Mouse (Mus musculus) liver, adult (tissue): ENCODE measurements around the gene Gadl1.

Experiments
- GATA4 ChIP-seq: IDR thresholded peaks from 2 replicates; pipeline ENCODE4 v1.6.1; 2014; ENCODE audit warnings: mild to moderate bottlenecking, low read length; ENCODE audit not compliant: insufficient replicate concordance

The Gadl1 gene

DNA sequence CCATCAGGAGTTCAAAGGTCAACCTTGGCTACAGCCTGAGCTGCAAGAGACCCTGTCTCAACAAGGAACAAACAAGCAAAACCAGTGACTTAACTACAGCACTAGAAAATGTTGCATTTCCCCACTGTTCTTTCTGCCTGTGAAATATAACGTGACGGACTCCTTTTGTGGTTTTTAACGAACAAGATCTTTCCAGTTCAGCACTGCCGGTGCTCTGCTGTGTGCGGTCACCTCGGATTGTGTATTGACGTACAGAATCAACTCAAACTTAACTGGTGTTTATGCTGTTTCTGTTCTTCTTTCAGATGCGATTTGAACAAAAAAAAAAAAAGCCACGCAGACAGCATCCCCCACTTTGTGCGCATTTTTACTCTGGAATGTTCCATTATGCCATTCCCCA lies 13.4 kb downstream of the Gadl1 start:
- no peak for TF ChIP-seq GATA4

- no peak for TF ChIP-seq GATA4
Observed at GRCm38 (mm10) chr9:115924094-115924493, 14.8 kb downstream of the Gadl1 start.

GRCm38 (mm10) chr9:115931803-115932202 lies 22.5 kb downstream of the Gadl1 start:
- TF ChIP-seq GATA4 = no peak

DNA sequence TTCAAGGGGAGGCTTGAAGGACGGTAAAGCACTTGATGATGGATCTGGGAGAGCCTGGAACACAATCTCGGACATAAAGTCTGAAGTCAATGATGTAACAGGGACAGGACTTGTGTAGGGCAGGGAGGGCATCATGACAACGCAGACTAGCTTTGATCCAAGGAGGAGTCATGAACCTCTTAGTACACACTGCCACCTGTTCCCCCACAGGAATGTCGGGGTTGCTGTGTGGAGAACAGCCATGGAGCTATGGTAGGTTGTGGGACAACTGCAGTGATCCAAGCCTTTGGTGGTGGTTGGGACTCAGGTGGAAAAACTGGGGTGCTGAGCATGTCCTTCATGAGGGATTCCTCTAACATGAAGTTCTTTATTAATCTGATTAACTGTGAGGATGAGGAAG lies 23.5 kb downstream of the Gadl1 start:
- no peak for TF ChIP-seq GATA4

DNA sequence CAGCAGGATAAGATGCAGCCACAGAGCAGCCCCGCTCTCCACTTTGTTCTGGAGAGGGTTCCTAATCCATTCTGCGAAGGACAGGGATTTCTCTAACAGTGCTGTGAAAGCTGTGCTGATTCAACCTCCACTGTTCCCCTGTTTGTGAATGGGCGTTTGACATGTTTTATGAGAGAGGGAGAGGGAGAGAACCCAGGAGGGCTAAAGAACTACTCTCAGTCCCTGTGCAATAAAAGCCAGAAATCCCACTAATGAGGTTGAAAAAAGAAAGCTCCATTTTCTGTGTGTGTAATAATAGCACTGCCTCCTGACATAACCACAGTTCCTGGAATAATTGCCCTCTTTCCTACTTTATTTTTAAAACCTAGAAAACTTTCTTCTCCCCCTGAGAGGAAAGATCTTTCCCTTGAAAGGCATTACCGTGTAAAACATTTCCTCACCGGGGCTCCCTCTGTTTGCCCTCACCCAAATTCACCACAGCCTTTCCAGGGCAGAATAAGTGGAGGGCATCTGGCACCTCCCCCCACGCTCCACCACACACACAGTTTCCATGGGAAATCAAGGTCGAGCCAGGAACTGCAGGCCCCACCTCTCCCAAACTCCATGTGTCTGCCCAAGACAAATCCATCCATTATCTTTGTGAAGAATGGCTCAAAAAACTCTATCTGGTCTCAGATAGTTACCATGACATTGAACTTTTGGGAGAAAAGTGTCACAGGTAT lies 24.1 kb downstream of the Gadl1 start:
- TF ChIP-seq GATA4 = no peak

DNA sequence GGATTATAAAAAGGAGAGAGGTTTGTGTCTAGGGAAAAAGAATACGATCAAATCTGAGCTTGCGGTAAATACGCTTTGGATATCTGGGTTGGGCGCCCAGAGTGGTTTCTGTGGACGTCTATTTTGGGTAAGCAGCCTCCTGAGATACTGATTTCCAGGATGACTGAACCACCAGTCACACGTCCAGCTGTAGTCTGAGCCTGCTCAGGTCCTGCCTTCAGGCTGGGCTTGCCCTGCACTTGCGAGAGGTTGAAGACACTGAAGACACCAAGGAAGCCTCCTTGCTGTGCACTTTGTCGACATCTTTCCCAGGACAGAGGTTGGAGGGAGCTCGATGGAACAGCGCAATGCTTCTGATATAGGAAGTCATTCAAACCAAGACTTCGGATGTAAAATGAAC lies 25.0 kb downstream of the Gadl1 start:
- no peak for TF ChIP-seq GATA4

- TF ChIP-seq GATA4 = no peak
Observed at GRCm38 (mm10) chr9:115936350-115936749, 27.1 kb downstream of the Gadl1 start.

GRCm38 (mm10) chr9:115937915-115938314 lies 28.7 kb downstream of the Gadl1 start:
- TF ChIP-seq GATA4 = no peak

DNA sequence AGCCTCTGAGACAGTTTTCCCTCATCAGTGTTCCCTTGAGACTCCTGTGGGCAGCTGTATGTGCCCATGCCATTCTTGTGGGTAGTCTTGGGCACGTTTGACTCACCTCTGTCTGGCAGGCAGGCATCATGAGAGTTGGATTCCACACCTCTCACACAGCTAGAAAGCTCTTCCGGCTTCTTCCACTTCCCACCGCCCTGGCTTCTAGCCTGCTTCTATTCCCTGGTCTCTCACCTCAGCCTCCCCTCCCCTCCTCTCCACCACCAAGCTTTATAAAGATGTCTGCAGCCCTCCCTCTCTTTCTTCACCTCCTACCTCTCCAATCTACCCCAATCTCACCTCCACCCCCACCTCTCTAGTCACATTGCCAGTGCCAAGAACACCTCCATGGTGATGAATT lies 30.2 kb downstream of the Gadl1 start:
- no peak for TF ChIP-seq GATA4

GRCm38 (mm10) chr9:115941171-115941570 lies 31.9 kb downstream of the Gadl1 start:
- no peak for TF ChIP-seq GATA4

DNA sequence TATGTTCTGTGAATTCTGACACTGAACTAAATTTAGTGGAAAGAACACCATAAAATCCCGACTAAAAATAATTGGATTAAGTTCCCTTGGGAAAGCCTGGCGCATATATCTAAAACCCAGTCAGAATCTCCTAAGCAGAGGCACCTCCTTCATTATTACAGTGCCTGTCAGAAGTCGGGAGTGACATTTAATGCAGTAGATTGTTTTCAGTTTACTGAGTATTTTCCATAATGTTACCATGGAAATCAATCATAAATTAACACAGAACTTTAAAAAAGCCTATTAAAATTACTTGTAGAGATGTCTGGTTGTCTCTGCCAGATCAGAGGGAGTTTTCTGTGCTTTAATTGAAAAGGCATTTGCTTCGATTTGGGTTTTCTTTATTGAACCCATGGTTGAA lies 33.2 kb downstream of the Gadl1 start:
- TF ChIP-seq GATA4 = no peak

DNA sequence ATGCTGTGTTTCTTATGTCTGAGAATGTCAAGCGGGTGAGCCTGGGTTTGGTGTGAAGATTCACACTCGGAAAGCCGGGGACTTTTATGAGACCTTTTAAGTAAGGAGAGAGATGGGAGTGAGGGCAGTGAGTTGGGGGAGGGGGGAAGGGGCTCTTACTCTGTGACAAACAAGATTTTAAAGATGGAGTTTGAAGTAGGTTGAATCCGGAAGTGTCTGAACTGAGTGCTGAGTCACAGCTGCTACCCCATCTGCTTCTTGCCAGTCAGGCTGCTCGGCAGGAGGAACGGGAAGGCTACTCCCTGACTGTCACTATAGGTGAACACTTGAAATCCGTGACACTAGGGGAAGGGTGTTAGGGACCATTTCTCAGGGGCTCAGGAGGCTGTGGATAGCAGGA lies 33.7 kb downstream of the Gadl1 start:
- TF ChIP-seq GATA4 = no peak

DNA sequence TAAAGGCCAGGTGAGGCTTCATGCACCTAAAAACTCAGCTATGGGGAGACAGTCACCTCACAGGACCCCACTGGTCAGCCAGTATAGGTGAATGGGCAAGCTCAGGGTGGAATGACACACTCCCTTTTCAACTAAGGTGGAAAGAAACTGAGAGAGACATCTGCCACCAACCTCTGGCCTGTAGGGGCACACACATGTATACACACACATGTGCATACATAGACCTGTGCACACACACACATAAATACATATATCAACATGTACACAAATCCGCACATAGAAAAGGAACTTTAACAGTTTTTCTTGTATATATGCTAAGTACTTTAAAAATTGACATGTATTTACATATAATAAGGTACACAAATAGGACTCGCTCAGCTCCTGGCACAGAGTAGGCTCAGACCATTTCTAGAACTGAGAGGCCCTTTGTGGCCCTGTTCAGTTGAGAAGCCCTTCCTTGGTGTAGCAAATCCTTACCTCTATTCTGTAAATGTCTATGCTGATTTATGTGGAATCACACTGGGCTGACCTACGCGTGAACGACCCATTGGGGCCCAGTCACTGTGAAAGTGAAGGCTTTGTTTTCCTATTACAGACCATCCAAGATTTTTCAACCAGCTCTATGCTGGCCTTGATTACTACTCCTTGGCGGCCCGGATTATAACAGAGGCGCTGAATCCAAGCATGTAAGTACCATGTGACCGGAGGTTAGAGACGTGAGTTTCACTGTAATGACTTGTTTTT lies 34.5 kb downstream of the Gadl1 start:
- no peak for TF ChIP-seq GATA4

- no peak for TF ChIP-seq GATA4
Observed at GRCm38 (mm10) chr9:115965056-115965455, 55.8 kb downstream of the Gadl1 start.

- TF ChIP-seq GATA4 = no peak
Observed at GRCm38 (mm10) chr9:115966116-115966515, 56.9 kb downstream of the Gadl1 start.

- no peak for TF ChIP-seq GATA4
Observed at GRCm38 (mm10) chr9:115966746-115967145, 57.5 kb downstream of the Gadl1 start.

GRCm38 (mm10) chr9:115967638-115968037 lies 58.4 kb downstream of the Gadl1 start:
- no peak for TF ChIP-seq GATA4
